Mouse (Mus musculus) embryonic facial prominence, embryonic 12.5 days (tissue): ENCODE measurements around the gene Ptprf. TPM values are rescaled to one million over a fixed set of nuclear protein-coding genes. Genes with fewer than 3 reads are reported as not detected.

Experiments used
- ATAC-seq: fragments of 200-750 bp; cut with Nextera tagmentation; 2 replicates; pipeline ENCODE4 v1.8.0; 2017; ENCODE audit not compliant: insufficient number of reproducible peaks, insufficient read depth, low FRiP score, low TSS enrichment
- H3K27ac ChIP-seq: fragments of 300-500 bp; sonication (generic); 2 replicates; pipeline ENCODE4 v1.5.1; 2016; ENCODE audit warnings: mild to moderate bottlenecking
- H3K27me3 ChIP-seq: fragments of 300-500 bp; sonication (generic); 2 replicates; pipeline ENCODE4 v1.6.1; 2016; ENCODE audit warnings: mild to moderate bottlenecking, moderate library complexity
- H3K36me3 ChIP-seq: fragments of 300-500 bp; sonication (generic); 2 replicates; pipeline ENCODE4 v1.6.1; 2016; ENCODE audit warnings: mild to moderate bottlenecking
- H3K4me1 ChIP-seq: fragments of 300-500 bp; sonication (generic); 2 replicates; pipeline ENCODE4 v1.6.1; 2016
- H3K4me2 ChIP-seq: fragments of 300-500 bp; sonication (generic); replicated peaks from 2 replicates; pipeline ENCODE4 v1.6.1; 2016; ENCODE audit warnings: mild to moderate bottlenecking, moderate library complexity
- H3K4me3 ChIP-seq: fragments of 300-500 bp; sonication (generic); 2 replicates; pipeline ENCODE4 v1.5.1; 2016; ENCODE audit warnings: mild to moderate bottlenecking
- H3K9ac ChIP-seq: fragments of 300-500 bp; sonication (generic); 2 replicates; pipeline ENCODE4 v1.6.1; 2016; ENCODE audit warnings: mild to moderate bottlenecking, moderate library complexity
- H3K9me3 ChIP-seq: fragments of 300-500 bp; sonication (generic); 2 replicates; pipeline ENCODE4 v1.6.1; 2016; ENCODE audit warnings: mild to moderate bottlenecking, moderate library complexity
- WGBS: fragments of 180-500 bp; shearing (Covaris S2); methylation state at CpG from one replicate; pipeline ENCODE4 v1.1.7; 2016; 5-methylcytosine and 5-hydroxymethylcytosine counted together
- polyA plus RNA-seq: library from polyadenylated mRNA; unstranded; fragments of >200 nt; fragmentation: Nextera tagmentation; extraction: Ambion mirVana; gene quantifications from 2 replicates; pipeline ENCODE4 v1.2.1, GENCODE M21; 2016

Ptprf gene
- polyA plus RNA-seq, 1 experiment from 2014 or later = 90.7 TPM

DNA sequence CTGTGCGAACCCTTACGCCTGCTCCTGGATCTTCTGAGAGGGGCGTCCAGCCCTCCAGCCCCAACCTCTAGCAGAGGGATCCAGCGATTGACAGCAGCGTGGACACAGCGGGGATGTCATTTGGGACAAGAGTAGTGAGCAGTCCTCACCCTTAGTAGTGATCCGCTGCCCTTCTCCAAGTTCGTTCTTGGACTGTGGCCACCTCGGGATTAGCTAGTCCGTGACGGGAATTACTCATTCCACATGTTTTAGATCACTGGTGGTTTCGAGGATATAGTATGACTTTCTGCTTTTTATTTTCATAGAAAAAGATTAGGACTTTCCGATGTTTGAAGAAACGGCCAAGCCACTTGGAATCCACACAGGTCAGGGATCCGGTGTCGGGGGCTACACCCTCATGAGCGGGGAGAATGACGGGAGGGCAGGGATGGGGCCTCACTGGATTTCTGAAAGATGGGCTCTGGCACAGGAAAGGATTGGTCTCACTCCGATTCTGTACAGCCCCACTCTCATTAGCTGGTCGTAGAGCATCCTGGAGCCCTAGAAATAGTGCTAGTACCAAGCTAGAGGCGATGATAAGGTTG is 15.0 kb upstream of the Ptprf start:
- peak; percentile 60 for ATAC-seq
- H3K9ac ChIP-seq = no peak overlapping the region
- no peaks in the 10 kb centered on the region for H3K27me3 ChIP-seq
- no peaks in the 10 kb centered on the region for H3K4me1 ChIP-seq
- WGBS = 65% methylated on average over 21 of the region's 21 CpGs
- no peaks in the 10 kb centered on the region for H3K36me3 ChIP-seq
- H3K4me3 ChIP-seq = no peak overlapping the region
- no peak overlapping the region for H3K4me2 ChIP-seq
- H3K27ac ChIP-seq = 0 out of 2 replicates have a peak overlapping the region, but pooled peaks have one; percentile 43
- no peaks in the 10 kb centered on the region for H3K9me3 ChIP-seq

DNA sequence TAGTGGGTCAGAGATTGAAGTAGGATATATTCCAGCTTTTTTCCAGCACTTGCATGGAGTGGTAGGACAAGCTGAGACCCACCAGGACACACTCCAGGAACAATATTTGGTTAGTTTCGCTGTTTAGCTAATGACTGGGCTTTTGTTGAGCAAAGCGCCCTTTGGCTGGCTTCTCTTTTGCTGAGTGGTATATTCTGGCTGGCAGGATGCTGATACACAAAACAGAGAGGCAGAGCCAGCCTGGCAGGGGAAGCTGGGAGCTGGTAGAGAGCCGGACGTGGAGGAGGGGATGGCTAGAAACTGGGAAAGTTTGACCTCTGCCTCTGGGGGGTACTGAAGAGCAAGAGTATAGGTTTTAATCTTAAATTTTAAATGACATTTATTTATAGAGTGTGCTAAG is 13.8 kb upstream of the Ptprf start:
- Histone ChIP-seq H3K36me3 (no peaks in the 10 kb centered on the region), H3K4me2 (no peak overlapping the region), H3K9me3 (no peaks in the 10 kb centered on the region), H3K4me3 (no peak overlapping the region), H3K27ac (no peak overlapping the region), H3K9ac (no peak overlapping the region), H3K27me3 (no peaks in the 10 kb centered on the region), H3K4me1 (no peaks in the 10 kb centered on the region)
- WGBS = 53% methylated on average over 4 of the region's 4 CpGs
- ATAC-seq = no peak

DNA sequence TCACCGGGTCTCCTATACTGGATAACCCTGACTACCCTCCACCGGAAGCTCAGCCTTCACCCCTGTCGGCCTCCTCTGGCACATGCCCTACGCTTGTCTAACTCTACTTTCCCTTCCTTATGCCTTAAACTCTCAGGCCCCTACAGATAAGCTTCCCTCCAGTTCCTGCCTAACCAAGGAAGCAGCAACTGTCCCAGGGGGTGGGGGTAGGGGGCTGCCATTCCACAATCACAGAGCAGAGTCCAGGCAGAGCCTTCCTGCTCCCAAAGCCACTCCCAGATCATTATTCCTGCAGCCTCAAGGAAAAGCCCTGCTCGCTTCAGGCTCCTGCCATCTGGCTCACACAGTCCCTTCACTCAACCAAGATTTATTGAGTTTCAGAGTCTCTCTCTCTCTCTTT is 6.6 kb upstream of the Ptprf start:
- H3K36me3 ChIP-seq = no peaks in the 10 kb centered on the region
- no peaks in the 10 kb centered on the region for H3K9me3 ChIP-seq
- H3K4me3 ChIP-seq = no peak overlapping the region
- H3K27ac ChIP-seq = 0 out of 2 replicates have a peak overlapping the region, but pooled peaks have one; percentile 23
- H3K4me2 ChIP-seq = no peak overlapping the region
- no peak overlapping the region for H3K9ac ChIP-seq
- no peak for ATAC-seq
- 24% methylated on average over 5 of the region's 5 CpGs for WGBS
- H3K4me1 ChIP-seq = peaks cover 14% of the 10 kb centered on the region; the same call in 1 of the 2 replicates
- H3K27me3 ChIP-seq = peaks cover 4% of the 10 kb centered on the region; the same call in 1 of the 2 replicates

DNA sequence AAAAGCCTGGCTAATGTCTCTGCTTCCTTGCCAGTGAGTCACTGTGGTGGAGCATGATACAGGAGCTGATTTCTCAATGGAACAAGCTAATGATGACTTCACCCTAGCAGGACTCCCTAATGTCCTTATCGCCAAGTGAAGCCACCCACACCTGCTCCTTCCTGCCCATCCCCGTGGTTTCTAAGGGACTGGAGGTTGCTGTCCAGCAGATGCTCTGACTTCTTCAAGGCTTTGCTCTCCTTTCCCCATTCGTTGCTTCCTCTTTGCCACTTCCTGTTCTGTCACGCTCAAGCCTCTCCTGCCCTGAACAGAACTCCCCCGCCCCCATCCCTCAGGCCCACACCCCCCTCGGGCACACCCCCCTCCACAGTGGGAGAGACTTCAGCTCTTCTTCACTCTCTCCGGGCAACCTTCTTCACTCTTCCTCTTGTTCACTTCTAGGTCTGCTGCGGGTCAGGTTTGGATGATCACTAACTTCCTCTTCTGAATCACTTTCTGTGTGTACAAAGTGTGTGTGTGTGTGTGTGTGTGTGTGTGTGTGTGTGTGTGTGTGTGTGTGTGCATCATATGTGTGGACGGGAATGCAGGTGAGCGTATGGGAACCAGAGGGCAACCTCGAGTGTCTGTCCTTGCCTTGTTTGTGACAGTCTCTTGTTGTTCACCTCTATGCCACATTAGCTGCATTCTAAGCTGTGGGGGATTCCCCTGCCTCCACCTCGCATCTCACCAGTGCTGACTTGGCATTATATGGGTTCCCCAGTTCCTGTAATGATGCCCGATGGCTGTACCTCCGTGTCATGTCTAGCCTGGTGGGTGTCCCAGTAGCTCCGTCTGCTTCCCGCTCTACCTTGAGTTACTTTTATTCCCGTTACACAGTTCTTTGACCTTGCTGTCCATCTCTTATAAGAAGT is 4.7 kb upstream of the Ptprf start:
- no peak for ATAC-seq
- peaks cover 14% of the 10 kb centered on the region; the same call in 1 of the 2 replicates for H3K4me1 ChIP-seq
- WGBS = 46% methylated on average over 15 of the region's 17 CpGs
- no peaks in the 10 kb centered on the region for H3K9me3 ChIP-seq
- H3K36me3 ChIP-seq = no peaks in the 10 kb centered on the region
- no peak overlapping the region for H3K4me3 ChIP-seq
- H3K4me2 ChIP-seq = no peak overlapping the region
- H3K27ac ChIP-seq = no peak overlapping the region
- H3K9ac ChIP-seq = no peak overlapping the region
- peaks cover 4% of the 10 kb centered on the region; the same call in 1 of the 2 replicates for H3K27me3 ChIP-seq

DNA sequence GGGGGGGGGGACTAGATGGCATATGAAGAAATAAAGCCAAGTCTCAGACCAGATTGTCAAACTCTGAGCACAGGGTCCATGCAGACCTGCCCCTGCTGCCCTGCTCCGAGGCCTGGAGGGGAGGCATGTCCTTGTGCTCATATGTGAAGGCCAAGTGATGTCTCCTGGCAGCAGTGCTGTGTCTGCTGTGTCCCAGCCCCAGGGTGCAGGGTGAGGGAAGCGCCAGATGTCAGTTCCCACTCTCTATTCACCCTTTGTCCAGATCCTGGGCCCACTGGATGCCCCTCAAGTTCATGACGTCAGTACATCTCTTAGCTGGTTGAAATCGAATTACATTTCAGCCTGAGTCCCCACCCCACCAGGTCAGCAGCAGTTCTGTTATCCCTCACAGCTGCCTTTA is 3.6 kb upstream of the Ptprf start:
- no peak overlapping the region for H3K4me2 ChIP-seq
- WGBS = 57% methylated on average over 4 of the region's 4 CpGs
- H3K4me3 ChIP-seq = no peak overlapping the region
- ATAC-seq = no peak
- no peak overlapping the region for H3K9ac ChIP-seq
- no peaks in the 10 kb centered on the region for H3K36me3 ChIP-seq
- peaks cover 16% of the 10 kb centered on the region for H3K4me1 ChIP-seq
- H3K27me3 ChIP-seq = peaks cover 4% of the 10 kb centered on the region; the same call in 1 of the 2 replicates
- no peaks in the 10 kb centered on the region for H3K9me3 ChIP-seq
- H3K27ac ChIP-seq = no peak overlapping the region

DNA sequence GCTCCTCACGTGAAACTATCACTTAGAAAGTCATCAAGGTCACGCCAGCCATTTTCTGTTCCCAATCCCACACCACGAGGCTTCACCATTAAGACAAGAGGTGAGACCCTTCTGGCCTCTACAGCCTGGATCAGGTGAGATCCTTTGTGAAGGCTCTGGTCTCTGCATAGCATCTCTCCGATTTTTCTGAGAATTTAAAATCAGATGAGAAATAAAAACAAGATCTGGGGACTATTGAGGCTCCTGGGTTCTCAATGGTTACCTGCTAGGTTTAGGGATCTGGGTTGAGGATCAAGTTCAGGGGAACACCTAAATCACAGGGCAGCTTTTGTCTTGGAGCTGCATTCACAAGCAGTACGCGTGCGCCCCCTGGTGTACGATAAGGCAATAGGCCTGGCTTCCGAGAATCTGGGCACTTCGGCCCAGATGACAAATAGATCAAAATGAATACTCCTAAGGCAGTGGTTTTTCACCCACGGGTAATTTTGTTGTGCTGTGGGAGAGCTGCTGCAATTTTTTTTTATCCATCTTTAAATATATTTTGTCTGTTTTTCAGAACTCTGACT is 1.6 kb upstream of the Ptprf start:
- peaks cover 27% of the 10 kb centered on the region for H3K4me1 ChIP-seq
- H3K36me3 ChIP-seq = no peaks in the 10 kb centered on the region
- peaks cover 4% of the 10 kb centered on the region; the same call in 1 of the 2 replicates for H3K27me3 ChIP-seq
- no peak overlapping the region for H3K27ac ChIP-seq
- no peak overlapping the region for H3K4me2 ChIP-seq
- ATAC-seq = no peak
- H3K9me3 ChIP-seq = no peaks in the 10 kb centered on the region
- H3K4me3 ChIP-seq = no peak overlapping the region
- H3K9ac ChIP-seq = no peak overlapping the region
- WGBS = 9% methylated on average over 11 of the region's 11 CpGs

DNA sequence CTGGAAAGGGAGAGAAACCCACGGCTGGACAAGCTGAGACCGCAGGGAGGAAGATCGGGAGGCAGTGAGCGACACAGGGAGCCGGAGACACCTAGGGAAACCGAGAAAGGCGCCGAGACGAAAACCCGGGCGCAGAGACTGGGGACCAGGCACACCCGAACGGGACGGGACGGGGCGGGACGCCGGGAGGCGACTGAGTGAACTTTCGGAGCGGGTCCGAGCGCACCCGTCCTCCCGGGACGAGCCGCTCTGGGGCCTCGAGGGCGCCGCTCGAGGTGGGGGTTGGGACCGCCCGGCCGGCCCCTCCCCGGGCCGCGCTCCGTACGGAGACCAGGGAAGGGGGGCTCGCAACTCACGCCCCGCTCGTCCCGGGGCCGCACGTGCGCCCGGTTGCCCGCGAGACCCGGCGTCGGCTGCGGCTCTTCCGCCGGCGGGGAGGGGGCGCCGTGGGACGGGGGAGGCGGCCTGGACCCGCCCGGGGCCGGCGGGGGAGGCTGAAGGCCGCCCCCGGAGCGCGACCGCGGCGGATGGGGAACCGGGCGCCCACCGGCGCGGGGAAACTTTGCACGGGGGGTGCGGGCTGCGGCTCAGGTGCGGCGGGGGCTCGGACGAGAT is 682 bp downstream of the Ptprf start:
- H3K9me3 ChIP-seq = no peaks in the 10 kb centered on the region
- no peaks in the 10 kb centered on the region; the same call in 1 of the 2 replicates for H3K27me3 ChIP-seq
- H3K4me2 ChIP-seq = peak overlapping the region; percentile 70
- peak overlapping the region; percentile 94 for H3K4me3 ChIP-seq
- no peak for ATAC-seq
- H3K9ac ChIP-seq = peak overlapping the region; percentile 98
- H3K4me1 ChIP-seq = peaks cover 28% of the 10 kb centered on the region
- H3K36me3 ChIP-seq = peaks cover 7% of the 10 kb centered on the region; the same call in 1 of the 2 replicates
- 0% methylated on average over 54 of the region's 84 CpGs for whole genome bisulfite sequencing
- H3K27ac ChIP-seq = peak overlapping the region; percentile 95

DNA sequence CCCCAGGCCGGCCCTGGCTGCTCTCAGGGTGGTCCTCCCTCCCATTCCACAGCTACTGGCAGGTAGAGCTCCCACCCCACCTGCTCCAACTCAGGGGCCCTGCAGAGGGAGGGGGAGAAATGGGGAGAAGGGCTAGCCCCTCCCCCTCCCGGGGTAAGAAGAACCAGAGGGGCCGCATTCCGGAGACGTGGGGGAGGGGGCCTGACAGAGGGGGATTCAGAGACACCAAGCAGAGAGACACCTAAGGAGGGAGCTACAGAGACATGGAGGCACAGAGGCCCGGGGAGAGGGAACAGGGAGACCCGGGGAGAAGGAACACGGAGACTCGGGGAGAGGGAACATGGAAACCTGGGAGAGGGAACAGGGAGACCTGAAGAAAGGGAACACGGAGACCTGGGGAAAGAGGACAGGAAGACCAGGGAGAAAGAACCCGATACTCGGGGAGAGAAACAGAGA is 1.2 kb downstream of the Ptprf start:
- peaks cover 25% of the 10 kb centered on the region for H3K4me1 ChIP-seq

DNA sequence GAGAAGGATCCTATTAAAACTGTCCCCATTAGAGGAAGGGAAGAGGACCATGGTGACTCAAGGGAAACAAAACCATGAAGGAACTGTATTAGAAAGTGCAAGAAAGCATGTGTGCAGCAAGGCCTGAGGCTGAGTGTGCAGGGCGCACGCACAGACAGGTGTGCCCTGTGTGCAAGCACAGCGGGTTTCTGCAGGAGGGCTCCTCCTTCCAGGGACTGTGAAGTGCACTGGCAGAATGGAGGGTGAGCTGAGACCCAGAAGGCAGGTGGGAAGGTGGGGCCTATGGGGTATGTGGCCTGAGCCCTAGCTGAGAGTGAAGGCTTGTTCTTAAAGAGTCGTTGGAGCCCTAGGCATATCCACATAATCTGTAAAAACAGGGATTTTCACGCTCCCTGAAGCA is 1.9 kb downstream of the Ptprf start:
- H3K4me1 ChIP-seq = peaks cover 25% of the 10 kb centered on the region

More for the DNA sequence above, 1.2 kb downstream of the Ptprf start:
- Histone ChIP-seq H3K27ac (peak overlapping the region; percentile 95), H3K4me2 (peak overlapping the region; percentile 70), H3K9me3 (no peaks in the 10 kb centered on the region), H3K27me3 (no peaks in the 10 kb centered on the region), H3K4me3 (peak overlapping the region; percentile 94), H3K36me3 (peaks cover 7% of the 10 kb centered on the region; the same call in 1 of the 2 replicates), H3K9ac (peak overlapping the region; percentile 98)
- WGBS = under 1% methylated on average over 12 of the region's 12 CpGs
- peak; percentile 7; the same call in 1 of the 2 replicates for ATAC-seq

DNA sequence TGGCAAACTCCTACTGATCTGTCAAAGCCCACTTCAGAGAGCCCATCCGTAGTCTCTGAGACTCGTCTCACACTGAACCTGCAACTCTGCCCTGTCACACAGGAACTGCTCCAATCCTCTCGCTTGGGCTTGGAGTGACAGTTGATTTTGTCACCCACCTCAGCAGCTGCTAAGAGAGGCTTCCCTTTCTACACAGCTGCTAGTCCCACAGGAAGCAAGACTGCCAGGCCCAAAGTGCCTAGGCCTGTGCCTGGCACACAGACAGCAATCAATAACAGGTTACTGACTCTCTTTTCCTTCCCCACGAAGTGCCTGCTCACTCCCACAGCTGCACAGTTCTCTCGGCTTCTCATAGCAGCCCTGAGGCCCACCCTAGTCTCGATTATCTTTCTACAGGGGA is 2.7 kb downstream of the Ptprf start:
- H3K4me3 ChIP-seq = peak overlapping the region; percentile 94; the same call in 1 of the 2 replicates
- peak overlapping the region; percentile 70 for H3K4me2 ChIP-seq
- no peaks in the 10 kb centered on the region for H3K9me3 ChIP-seq
- H3K4me1 ChIP-seq = peaks cover 25% of the 10 kb centered on the region
- H3K36me3 ChIP-seq = peaks cover 21% of the 10 kb centered on the region
- ATAC-seq = no peak
- 0 out of 2 replicates have a peak overlapping the region, but pooled peaks have one; percentile 98 for H3K9ac ChIP-seq
- no peak overlapping the region for H3K27ac ChIP-seq
- WGBS = 69% methylated on average over 6 of the region's 6 CpGs
- H3K27me3 ChIP-seq = no peaks in the 10 kb centered on the region

More for the DNA sequence above, 1.9 kb downstream of the Ptprf start:
- peak overlapping the region; percentile 95 for H3K27ac ChIP-seq
- H3K4me2 ChIP-seq = peak overlapping the region; percentile 70
- no peaks in the 10 kb centered on the region for H3K27me3 ChIP-seq
- peak overlapping the region; percentile 98 for H3K9ac ChIP-seq
- 44% methylated on average over 5 of the region's 5 CpGs for WGBS
- peak overlapping the region; percentile 94 for H3K4me3 ChIP-seq
- H3K36me3 ChIP-seq = peaks cover 13% of the 10 kb centered on the region
- ATAC-seq = no peak; the same call in 1 of the 2 replicates
- H3K9me3 ChIP-seq = no peaks in the 10 kb centered on the region

DNA sequence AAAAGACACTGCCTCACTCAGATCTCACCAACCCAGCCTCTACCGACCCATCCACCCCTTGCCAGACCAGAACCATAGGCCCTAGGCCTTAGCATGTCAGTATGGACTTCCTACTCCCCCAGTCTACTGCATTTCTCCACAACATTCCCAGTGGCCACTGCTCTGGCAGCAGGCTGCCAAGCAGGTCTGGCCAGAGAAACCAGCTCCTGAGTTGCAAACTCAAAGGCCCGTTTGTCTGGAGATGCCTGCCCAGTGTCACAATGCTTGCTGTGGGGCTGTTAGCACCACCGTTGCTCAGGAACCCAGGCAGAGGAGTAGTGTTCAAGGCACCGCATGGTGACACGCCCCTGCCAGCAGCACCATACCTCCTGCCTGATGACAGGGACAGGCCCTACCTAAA is 5.0 kb downstream of the Ptprf start:
- H3K4me3 ChIP-seq = no peak overlapping the region
- H3K4me1 ChIP-seq = peaks cover 39% of the 10 kb centered on the region
- 80% methylated on average over 5 of the region's 5 CpGs for WGBS
- H3K27me3 ChIP-seq = no peaks in the 10 kb centered on the region
- peaks cover 40% of the 10 kb centered on the region for H3K36me3 ChIP-seq
- H3K27ac ChIP-seq = no peak overlapping the region
- H3K9ac ChIP-seq = no peak overlapping the region
- H3K9me3 ChIP-seq = no peaks in the 10 kb centered on the region
- no peak for ATAC-seq
- H3K4me2 ChIP-seq = no peak overlapping the region
